Mouse (Mus musculus) ES-E14 (cell line): ENCODE measurements around the gene Ccdc57. TPM values are rescaled to one million over a fixed set of nuclear protein-coding genes. Genes with fewer than 3 reads are reported as not detected.
A peak's percentile ranks its signal among the peaks of the same experiment; 100 is the strongest.

Source experiments
- DNase-seq: peaks from one replicate; pipeline ENCODE4 v3.0.0-alpha.2; 2013; ENCODE audit warnings: low read depth, low spot score
- H3K27ac ChIP-seq: 2 replicates; pipeline ENCODE4 v1.5.1; 2012; ENCODE audit warnings: low read depth, mild to moderate bottlenecking, low read length, moderate library complexity, mixed read lengths; ENCODE audit not compliant: poor library complexity, insufficient read depth, severe bottlenecking
- H3K36me3 ChIP-seq: 2 replicates; pipeline ENCODE4 v1.6.1; 2012; ENCODE audit warnings: mild to moderate bottlenecking, low read length, moderate library complexity, mixed read lengths; ENCODE audit not compliant: control insufficient read depth, poor library complexity, insufficient read depth, severe bottlenecking
- H3K4me1 ChIP-seq, 2 experiments: fragments of 150-350 bp in 1 of 2; sonication (generic) in 1 of 2; 2 replicates each; pipeline ENCODE4 v1.6.1; 2012; ENCODE audit warnings: low read length in 2 of 2, mild to moderate bottlenecking in 1 of 2, mixed read lengths in 1 of 2; ENCODE audit not compliant: control insufficient read depth in 2 of 2, insufficient read depth in 2 of 2, poor library complexity in 1 of 2
- H3K4me3 ChIP-seq, 2 experiments: fragments of 150-350 bp in 1 of 2; sonication (generic) in 1 of 2; 2 replicates each; pipeline ENCODE4 v1.5.1; 2012; ENCODE audit warnings: low read length in 2 of 2, low read depth in 1 of 2, mild to moderate bottlenecking in 1 of 2, mixed read lengths in 1 of 2; ENCODE audit not compliant: insufficient read depth in 1 of 2, poor library complexity in 1 of 2, severe bottlenecking in 1 of 2
- H3K9ac ChIP-seq: 2 replicates; pipeline ENCODE4 v1.6.1; 2012; ENCODE audit warnings: low read depth, mild to moderate bottlenecking, low read length, mixed read lengths; ENCODE audit not compliant: poor library complexity, insufficient read depth, severe bottlenecking
- H3K9me3 ChIP-seq: fragments of 150-350 bp; sonication (generic); 2 replicates; pipeline ENCODE4 v1.6.1; 2012; ENCODE audit warnings: low read depth, mild to moderate bottlenecking, low read length; ENCODE audit not compliant: control insufficient read depth, insufficient read depth
- CHD2 ChIP-seq: IDR thresholded peaks from 2 replicates; pipeline ENCODE4 v1.6.1; 2014; ENCODE audit warnings: mild to moderate bottlenecking, low read depth, low read length, inconsistent platforms
- HCFC1 ChIP-seq: IDR thresholded peaks from 2 replicates; pipeline ENCODE4 v1.6.1; 2012; ENCODE audit warnings: low read length, inconsistent platforms, borderline replicate concordance; ENCODE audit not compliant: insufficient read depth
- MAFK ChIP-seq: IDR thresholded peaks from 2 replicates; pipeline ENCODE4 v1.6.1; 2014; ENCODE audit warnings: mild to moderate bottlenecking, low read depth, low read length, inconsistent platforms; ENCODE audit not compliant: insufficient read depth
- ZC3H11A ChIP-seq: IDR thresholded peaks from 2 replicates; pipeline ENCODE4 v1.6.1; 2012; ENCODE audit warnings: low read depth, mild to moderate bottlenecking, inconsistent platforms, low read length, borderline replicate concordance
- ZNF384 ChIP-seq: IDR thresholded peaks from 2 replicates; pipeline ENCODE4 v1.6.1; 2012; ENCODE audit warnings: low read depth, low read length, inconsistent platforms
- in situ Hi-C, 2 experiments: fragments of 600-800 bp; cut with MboI; formaldehyde crosslinking; loops; one replicate each; pipeline ENCODE4 v1.15.1; 2025; ENCODE audit warnings: low sequenced_read_pairs in 2 of 2, inconsistent platforms in 1 of 2; ENCODE audit not compliant: unreplicated experiment in 2 of 2
- total RNA-seq: library from RNA; depleted of rRNA; stranded (reverse); fragments of 300-350 nt; gene quantifications from 2 replicates; pipeline ENCODE4 v1.2.3, GENCODE M21; 2012

Gene Ccdc57
- total RNA-seq, 1 experiment, result 1.8 TPM

GRCm38 (mm10) chr11:120800061-120800904 is 132.4 kb downstream of the Ccdc57 start:
- TF ChIP-seq CHD2, result 0 out of 2 replicates have a peak, but pooled peaks have one; percentile 40
- TF ChIP-seq HCFC1, result no peak
- TF ChIP-seq ZC3H11A, result peak; percentile 50; the same call in 1 of the 2 replicates
- TF ChIP-seq MAFK, result peak; percentile 56; the same call in 1 of the 2 replicates
- no peak for TF ChIP-seq ZNF384
- Histone ChIP-seq H3K4me1 (peaks cover 3 to 7% of the 10 kb centered on the region in 2 experiments; a peak in 2 of 4 replicates), H3K4me3 (peak overlapping the region in 1 of 2 experiments; percentile 46; a peak in 3 of 4 replicates), H3K27ac (peak overlapping the region; percentile 49; the same call in 1 of the 2 replicates), H3K9me3 (no peaks in the 10 kb centered on the region), H3K9ac (peak overlapping the region; percentile 58), H3K36me3 (no peaks in the 10 kb centered on the region)
- in situ Hi-C loops, result no loop called here
- DNase-seq, result peak; percentile 98

DNA sequence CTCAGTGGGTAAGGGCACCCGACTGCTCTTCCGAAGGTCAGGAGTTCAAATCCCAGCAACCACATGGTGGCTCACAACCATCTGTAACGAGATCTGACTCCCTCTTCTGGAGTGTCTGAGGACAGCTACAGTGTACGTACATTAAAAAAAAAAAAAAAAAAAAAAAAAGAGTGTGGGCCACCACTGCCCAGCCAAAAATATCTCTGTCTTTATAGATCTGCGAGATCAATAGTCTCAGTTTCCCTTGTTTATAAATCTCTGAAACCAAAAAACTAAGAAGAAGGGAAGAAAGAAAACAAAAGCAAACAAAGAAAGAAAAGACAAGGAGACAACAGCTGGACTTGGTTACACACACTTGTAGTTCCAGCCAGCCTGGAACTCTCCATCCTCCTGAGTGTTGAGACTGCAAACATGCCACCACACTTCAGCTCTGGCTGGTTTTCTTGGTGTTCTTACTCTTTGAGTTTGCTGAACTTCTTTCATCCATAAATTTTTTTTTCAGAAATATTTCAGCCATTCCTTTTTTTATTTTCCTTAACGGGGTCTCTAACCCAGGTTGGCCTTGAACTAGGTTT is 133.3 kb downstream of the Ccdc57 start:
- Histone ChIP-seq H3K36me3 (peaks cover 9% of the 10 kb centered on the region), H3K4me3 (no peak overlapping the region), H3K4me1 (peaks cover 1 to 13% of the 10 kb centered on the region in 2 experiments; a peak in 1 of 4 replicates), H3K9ac (no peak overlapping the region), H3K27ac (no peak overlapping the region), H3K9me3 (no peaks in the 10 kb centered on the region)
- in situ Hi-C loops, result no loop called here
- TF ChIP-seq HCFC1, result no peak
- TF ChIP-seq MAFK, result no peak
- TF ChIP-seq ZC3H11A, result no peak
- TF ChIP-seq ZNF384, result peak; percentile 73
- no peak for DNase-seq

DNA sequence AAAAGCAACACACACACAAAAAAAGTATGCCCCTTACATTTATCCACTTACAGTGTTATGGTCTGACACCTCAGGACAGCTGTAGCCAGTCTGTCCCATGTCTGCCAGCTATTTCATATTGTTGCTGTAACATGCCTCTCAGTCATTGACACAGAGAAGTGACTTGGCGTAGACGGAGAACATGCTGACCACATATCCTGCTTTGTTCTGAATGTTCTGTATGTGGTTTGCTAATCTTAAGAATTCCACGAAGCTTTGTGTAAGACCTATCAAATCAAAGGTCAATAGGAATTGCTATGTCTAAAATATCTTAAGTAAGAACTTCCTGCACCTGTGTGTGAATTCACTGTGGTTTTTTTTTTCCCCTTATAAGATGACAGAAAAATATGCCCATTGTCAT is 134.4 kb downstream of the Ccdc57 start:
- no peak overlapping the region for H3K9ac ChIP-seq
- no peak overlapping the region for H3K4me3 ChIP-seq
- H3K9me3 ChIP-seq, result no peaks in the 10 kb centered on the region
- no peak for TF ChIP-seq ZC3H11A
- TF ChIP-seq ZNF384, result no peak
- no peak for TF ChIP-seq HCFC1
- no peak for TF ChIP-seq MAFK
- TF ChIP-seq CHD2, result no peak
- peaks cover 1 to 13% of the 10 kb centered on the region in 2 experiments; a peak in 1 of 4 replicates for H3K4me1 ChIP-seq
- H3K27ac ChIP-seq, result no peak overlapping the region
- in situ Hi-C loops, result no loop called here
- peaks cover 20% of the 10 kb centered on the region for H3K36me3 ChIP-seq
- no peak for DNase-seq

DNA sequence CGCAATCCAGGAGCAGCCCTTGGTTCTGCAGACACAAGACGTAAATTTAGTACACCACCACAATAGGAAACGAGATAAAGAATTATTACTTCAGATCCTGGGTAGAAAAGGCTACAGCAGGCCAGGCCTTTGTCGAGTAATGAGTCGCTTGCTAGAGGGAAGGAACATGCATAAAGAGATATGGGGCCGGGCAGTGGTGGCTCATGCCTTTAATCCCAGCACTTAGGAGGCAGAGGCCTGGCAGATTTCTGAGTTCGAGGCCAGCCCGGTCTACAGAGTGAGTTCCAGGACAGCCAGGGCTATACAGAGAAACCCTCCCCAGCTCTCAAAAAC is 136.1 kb downstream of the Ccdc57 start:
- Histone ChIP-seq H3K9me3 (no peaks in the 10 kb centered on the region), H3K9ac (peak overlapping the region; percentile 41; the same call in 1 of the 2 replicates), H3K36me3 (peaks cover 37% of the 10 kb centered on the region), H3K4me1 (peaks cover 1 to 13% of the 10 kb centered on the region in 2 experiments; a peak in 1 of 4 replicates), H3K27ac (no peak overlapping the region), H3K4me3 (peak overlapping the region; percentile 47 to 49)
- in situ Hi-C loops, result no loop called here
- TF ChIP-seq ZC3H11A, result no peak
- no peak for TF ChIP-seq MAFK
- no peak for TF ChIP-seq ZNF384
- TF ChIP-seq HCFC1, result no peak
- no peak for DNase-seq
